Comparison of ENCODE assay signal across 8 mouse cellular contexts in genomic region chr2:168231471-168231829, GRCm38 (mm10). TPM values are rescaled to one million over a fixed set of nuclear protein-coding genes. Genes with fewer than 3 reads are reported as not detected.
DNase-seq lines count a peak whose midpoint lies in the region; ATAC-seq and TF ChIP-seq lines count a peak whose summit lies in the region.

No protein-coding gene starts in this region.

- H3K27me3 ChIP-seq in neural tube, embryonic 11.5 days (ENCODE audit: control insufficient read depth, insufficient read depth, low read length) = no peaks in the 10 kb centered on the region
- H3K27me3 ChIP-seq in limb, embryonic 10.5 days (ENCODE audit: low read depth, poor library complexity, severe bottlenecking) = no peaks in the 10 kb centered on the region
- H3K27me3 ChIP-seq in small intestine, adult 2 months (ENCODE audit: control insufficient read depth, insufficient read depth, low read length) = no peaks in the 10 kb centered on the region

- peak overlapping the region; percentile 100 for H3K4me3 ChIP-seq in neural tube, embryonic 11.5 days (ENCODE audit: low read depth, low read length)
- H3K4me3 ChIP-seq in limb, embryonic 10.5 days = peak overlapping the region; percentile 100
- H3K4me3 ChIP-seq in small intestine, adult 2 months (ENCODE audit: low read depth, low read length) = peak overlapping the region; percentile 82

- no peaks in the 10 kb centered on the region; the same call in 1 of the 2 replicates for H3K36me3 ChIP-seq in neural tube, embryonic 11.5 days (ENCODE audit: control insufficient read depth, insufficient read depth, low read length)
- peaks cover 47% of the 10 kb centered on the region for H3K36me3 ChIP-seq in limb, embryonic 10.5 days
- H3K36me3 ChIP-seq in small intestine, adult 2 months (ENCODE audit: control insufficient read depth, insufficient read depth, low read length) = peaks cover 8% of the 10 kb centered on the region

- H3K27ac ChIP-seq in neural tube, embryonic 11.5 days (ENCODE audit: low read depth, low read length) = no peak overlapping the region
- H3K27ac ChIP-seq in limb, embryonic 10.5 days = peak overlapping the region; percentile 97; the same call in 1 of the 2 replicates
- H3K27ac ChIP-seq in small intestine, adult 2 months (ENCODE audit: insufficient read depth, low read depth, low read length) = no peak overlapping the region

- no peaks in the 10 kb centered on the region for H3K9me3 ChIP-seq in neural tube, embryonic 11.5 days (ENCODE audit: control insufficient read depth, low read length)
- no peaks in the 10 kb centered on the region for H3K9me3 ChIP-seq in limb, embryonic 10.5 days (replicated peaks)

- peak; percentile 21 for DNase-seq in cerebellum, adult 11 months
- DNase-seq in neural tube, embryonic 11.5 days (ENCODE audit: low spot score) = no peak
- no peak for DNase-seq in neural tube, embryonic 10.5 days (ENCODE audit: extremely low spot score, low spot score)
- no peak for DNase-seq in limb, embryonic 10.5 days (ENCODE audit: low spot score)
- no peak for DNase-seq in cerebellum, adult 18-20 months

- H3K4me2 ChIP-seq in neural tube, embryonic 11.5 days (ENCODE audit: low read depth) = peak overlapping the region; percentile 90

- 59% methylated on average over 33 of the region's 33 CpGs for WGBS in neural tube, embryonic 11.5 days
- 64% methylated on average over 33 of the region's 33 CpGs for WGBS in limb, embryonic 10.5 days
- WGBS in small intestine, adult 2 months = 52% methylated on average over 33 of the region's 33 CpGs

- ATAC-seq in cerebellum, adult (ENCODE audit: insufficient number of reproducible peaks, low FRiP score, low TSS enrichment) = no peak
- ATAC-seq in neural tube, embryonic 11.5 days (ENCODE audit: insufficient read depth, low FRiP score, low TSS enrichment) = no peak
- ATAC-seq in inflammation-experienced regulatory T-cells, adult 6 months = no peak

- TF ChIP-seq POLR2A in small intestine, adult 2 months (IDR thresholded peaks at IDR 0.05; ENCODE audit: low read depth, low read length) = no peak

- H3K4me1 ChIP-seq in neural tube, embryonic 11.5 days (ENCODE audit: control insufficient read depth, insufficient read depth, low read length) = peaks cover 15% of the 10 kb centered on the region
- H3K4me1 ChIP-seq in limb, embryonic 10.5 days = peaks cover 33% of the 10 kb centered on the region
- H3K4me1 ChIP-seq in small intestine, adult 2 months (ENCODE audit: control insufficient read depth, insufficient read depth, insufficient read length, low read length) = peaks cover 6% of the 10 kb centered on the region

- TF ChIP-seq CTCF in small intestine, adult 2 months (IDR thresholded peaks at IDR 0.05; ENCODE audit: extremely low read depth, insufficient read length, insufficient replicate concordance, low read depth, low read length) = no peak

- H3K9ac ChIP-seq in neural tube, embryonic 11.5 days (ENCODE audit: low read length) = peak overlapping the region; percentile 87; the same call in 1 of the 2 replicates

RNA-seq across cellular contexts. Expression of gene Mocs3, which starts 1.0 kb away (rescaled TPM):
- 8.2 and 8.9 TPM in 2 replicates for polyA plus RNA-seq in neural tube, embryonic 11.5 days (2014; fragmentation: Nextera tagmentation; extraction: Ambion mirVana)
- polyA plus RNA-seq in limb, embryonic 10.5 days (2016; fragmentation: Nextera tagmentation; extraction: Ambion mirVana) = 6.3 and 7.4 TPM in 2 replicates
- 31.2 and 47.1 TPM in 2 replicates for polyA plus RNA-seq in small intestine, adult 2 months (2012; rRNA removed)
- 1 to 10 TPM in 1 of 3 experiments, under 1 TPM in 2; 0.47 to 2.0 (median 0.48) TPM for polyA plus RNA-seq in inflammation-experienced regulatory T-cells, adult 6 months (2017; shearing (Covaris generic))

RNA-seq across cellular contexts. Expression of gene Dpm1, which starts 1.1 kb away (rescaled TPM):
- 48.7 and 54.0 TPM in 2 replicates for polyA plus RNA-seq in neural tube, embryonic 11.5 days (2014; fragmentation: Nextera tagmentation; extraction: Ambion mirVana)
- polyA plus RNA-seq in limb, embryonic 10.5 days (2016; fragmentation: Nextera tagmentation; extraction: Ambion mirVana) = 58.3 and 60.7 TPM in 2 replicates
- 12.9 and 26.2 TPM in 2 replicates for polyA plus RNA-seq in small intestine, adult 2 months (2012; rRNA removed)
- polyA plus RNA-seq in inflammation-experienced regulatory T-cells, adult 6 months (2017; shearing (Covaris generic)) = 100 to 1,000 TPM in 2 of 3 experiments, 10 to 100 TPM in 1; 81.9 to 112 (median 110) TPM

RNA-seq across cellular contexts. Expression of gene Gm20716, which starts 1.3 kb away (rescaled TPM):
- polyA plus RNA-seq in neural tube, embryonic 11.5 days (2014; fragmentation: Nextera tagmentation; extraction: Ambion mirVana) = 26.5 and 26.8 TPM in 2 replicates
- 18.4 and 22.2 TPM in 2 replicates for polyA plus RNA-seq in limb, embryonic 10.5 days (2016; fragmentation: Nextera tagmentation; extraction: Ambion mirVana)
- not detected in 2 replicates for polyA plus RNA-seq in small intestine, adult 2 months (2012; rRNA removed)
- 10 to 100 TPM; 20.2 to 22.3 (median 20.2) TPM for polyA plus RNA-seq in inflammation-experienced regulatory T-cells, adult 6 months (2017; shearing (Covaris generic))

RNA-seq across cellular contexts. Expression of gene Adnp, which starts 24.5 kb away (rescaled TPM):
- polyA plus RNA-seq in neural tube, embryonic 11.5 days (2014; fragmentation: Nextera tagmentation; extraction: Ambion mirVana) = 14.1 and 14.2 TPM in 2 replicates
- polyA plus RNA-seq in limb, embryonic 10.5 days (2016; fragmentation: Nextera tagmentation; extraction: Ambion mirVana) = 5.7 and 5.8 TPM in 2 replicates
- 6.4 and 12.9 TPM in 2 replicates for polyA plus RNA-seq in small intestine, adult 2 months (2012; rRNA removed)
- polyA plus RNA-seq in inflammation-experienced regulatory T-cells, adult 6 months (2017; shearing (Covaris generic)) = 1 to 10 TPM; 1.7 to 2.1 (median 1.8) TPM

RNA-seq across cellular contexts. Expression of gene Kcng1, which starts 50.1 kb away (rescaled TPM):
- polyA plus RNA-seq in neural tube, embryonic 11.5 days (2014; fragmentation: Nextera tagmentation; extraction: Ambion mirVana) = 0.34 and 0.52 TPM in 2 replicates
- 1.4 and 2.3 TPM in 2 replicates for polyA plus RNA-seq in limb, embryonic 10.5 days (2016; fragmentation: Nextera tagmentation; extraction: Ambion mirVana)
- polyA plus RNA-seq in small intestine, adult 2 months (2012; rRNA removed) = 0.86 and 1.3 TPM in 2 replicates
- polyA plus RNA-seq in inflammation-experienced regulatory T-cells, adult 6 months (2017; shearing (Covaris generic)) = not detected

Comparison
In these comparisons a context has a peak if more than half of its experiments do, and no peak if none do; other contexts are left out.
1. RNA of gene Gm20716, which starts 1.3 kb away (polyA plus RNA-seq): 26.5 to 26.8 TPM in neural tube, embryonic 11.5 days, 18.4 to 22.2 TPM in limb, embryonic 10.5 days and 20.2 to 22.3 TPM in inflammation-experienced regulatory T-cells, adult 6 months; not detected in small intestine, adult 2 months; every median in the first group is over 10 times any median in the second.
2. Peak in every context shown above with its lines, with median percentiles within 50 percentile points of each other: H3K4me3 ChIP-seq.